Mouse (Mus musculus): ENCODE measurements around the gene BC030870.

DNA sequence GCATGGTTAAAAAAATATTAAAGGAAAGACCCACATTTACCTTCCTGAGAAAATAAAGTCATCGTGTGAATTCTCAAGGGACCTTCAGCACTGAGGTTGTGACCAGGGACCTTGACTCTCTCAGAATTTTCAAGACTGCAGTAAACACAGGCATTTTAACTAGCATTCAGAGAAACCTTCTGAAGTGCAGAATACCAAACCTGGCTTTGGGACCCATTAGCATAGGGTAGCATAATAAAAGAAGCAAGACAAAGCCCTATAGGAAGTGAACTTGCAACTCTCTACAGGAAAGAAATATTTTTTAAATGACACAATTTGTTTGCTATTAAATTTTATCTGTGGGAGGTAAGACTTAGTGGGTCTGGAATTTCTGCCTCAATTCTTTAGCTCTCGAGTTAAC is 65.3 kb downstream of the BC030870 start:
- TF ChIP-seq CTCF (IDR thresholded peaks at IDR 0.05) (no peak), EP300 (IDR thresholded peaks at IDR 0.05; ENCODE audit: insufficient read depth, low read depth, low read length) (no peak), POLR2A (IDR thresholded peaks at IDR 0.05; ENCODE audit: insufficient read depth, low read depth, low read length) (no peak)

Data from heart, adult 2 months (tissue).